Mouse (Mus musculus) R1 (cell line): ENCODE data around the gene Rab3b.

ENCODE experiments used
- DNase-seq: peaks from one replicate; pipeline ENCODE4 v3.0.0-alpha.2; 2018; ENCODE audit warnings: low read depth, low spot score

Rab3b gene

DNA sequence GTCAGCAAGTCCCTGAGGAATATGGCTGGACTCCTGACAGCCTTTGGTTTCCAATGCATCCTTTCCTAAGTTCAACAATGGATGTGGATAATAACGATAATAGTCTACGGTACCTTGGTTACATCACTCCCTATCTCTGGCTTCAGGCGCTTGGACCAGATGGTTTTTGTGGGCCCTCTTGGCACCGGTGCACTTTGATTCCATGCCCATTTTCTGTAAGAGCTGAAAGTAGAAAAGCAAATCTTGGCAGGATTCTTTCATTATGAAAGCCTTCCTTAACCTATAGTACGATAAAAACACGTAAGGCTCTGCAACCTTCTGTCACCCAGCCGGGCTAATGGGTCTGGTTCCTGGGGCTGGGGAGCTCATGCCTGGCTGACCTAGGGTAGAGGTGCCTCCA, 70.3 kb downstream of the Rab3b start:
- no peak for DNase-seq

DNA sequence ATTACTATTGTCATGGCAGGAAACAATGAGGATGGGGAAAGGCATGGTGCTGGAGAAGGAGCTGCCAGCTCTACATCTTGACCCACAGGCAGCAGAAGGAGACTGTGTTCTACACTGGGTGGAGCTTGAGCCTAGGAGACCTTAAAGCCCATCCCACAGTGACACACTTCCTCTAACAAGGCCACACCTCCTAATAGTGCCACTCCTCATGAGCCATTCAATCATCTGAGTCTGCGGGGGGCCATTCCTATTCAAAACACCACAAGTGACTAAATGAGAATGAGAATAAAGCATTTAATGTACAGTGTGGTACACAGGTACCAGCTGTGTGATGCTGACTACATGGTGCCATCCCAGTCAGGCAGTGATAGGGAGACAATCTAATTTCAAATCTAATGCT, 71.3 kb downstream of the Rab3b start:
- DNase-seq = peak; percentile 86

- DNase-seq = no peak
Observed at GRCm38 (mm10) chr4:108951663-108952062, 72.8 kb downstream of the Rab3b start.

DNA sequence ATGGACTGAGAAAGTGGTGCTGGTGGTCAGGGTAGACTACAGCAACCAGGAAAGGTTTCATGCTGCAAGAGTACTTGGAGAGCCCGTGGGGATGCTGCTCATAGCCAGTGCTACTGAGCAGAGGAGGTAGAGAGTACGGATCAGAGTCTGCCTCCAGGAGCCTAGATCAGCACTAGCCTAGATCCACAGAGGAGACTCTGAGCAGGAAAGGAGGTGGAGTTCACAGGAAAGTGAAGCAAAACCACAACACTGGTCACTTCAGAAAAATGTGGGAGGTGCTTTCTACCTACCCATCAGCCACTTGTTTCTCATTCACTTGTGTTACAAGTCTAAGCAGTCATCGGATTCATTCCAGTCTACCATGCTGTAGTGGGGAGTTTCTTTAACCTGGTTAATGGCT, 80.8 kb downstream of the Rab3b start:
- no peak for DNase-seq

DNA sequence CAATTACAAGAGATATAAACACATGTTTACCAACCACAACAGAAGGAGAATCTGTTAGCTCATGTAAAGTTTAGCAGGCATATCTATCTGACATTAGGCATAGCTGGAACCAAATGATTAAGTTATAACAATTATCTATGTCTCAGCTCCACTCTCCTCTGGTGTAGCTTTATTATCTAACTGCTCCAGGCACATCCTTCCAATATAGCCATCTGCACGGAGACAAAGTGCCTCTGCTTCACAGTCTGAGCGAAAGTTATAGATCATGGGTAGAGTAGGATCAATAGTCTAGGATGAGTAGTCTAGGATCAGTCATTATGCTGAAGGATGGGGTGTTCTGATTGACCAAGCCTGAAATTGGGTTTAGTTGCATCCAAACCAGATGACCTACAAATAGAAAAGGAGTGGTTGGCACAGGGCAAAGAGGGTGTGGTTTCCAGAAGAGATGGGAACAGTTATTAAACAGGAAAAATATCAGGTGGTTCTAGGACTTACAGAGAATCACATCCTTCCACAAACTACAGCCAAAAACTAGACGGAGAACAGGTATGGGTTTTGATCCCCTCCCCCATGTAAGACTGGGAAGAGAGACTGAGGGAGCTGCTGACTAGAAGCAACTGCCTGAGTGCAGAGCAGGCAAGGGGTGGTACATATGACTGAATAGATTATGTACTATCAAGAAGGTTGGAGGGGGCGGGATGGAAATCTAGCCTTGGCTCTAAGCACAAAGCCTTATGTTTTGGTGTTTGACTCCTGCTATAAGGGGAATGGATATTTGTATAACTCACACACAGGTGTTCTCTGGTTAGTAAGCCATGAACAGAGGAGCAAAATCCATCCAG, 82.0 kb downstream of the Rab3b start:
- DNase-seq = no peak

DNA sequence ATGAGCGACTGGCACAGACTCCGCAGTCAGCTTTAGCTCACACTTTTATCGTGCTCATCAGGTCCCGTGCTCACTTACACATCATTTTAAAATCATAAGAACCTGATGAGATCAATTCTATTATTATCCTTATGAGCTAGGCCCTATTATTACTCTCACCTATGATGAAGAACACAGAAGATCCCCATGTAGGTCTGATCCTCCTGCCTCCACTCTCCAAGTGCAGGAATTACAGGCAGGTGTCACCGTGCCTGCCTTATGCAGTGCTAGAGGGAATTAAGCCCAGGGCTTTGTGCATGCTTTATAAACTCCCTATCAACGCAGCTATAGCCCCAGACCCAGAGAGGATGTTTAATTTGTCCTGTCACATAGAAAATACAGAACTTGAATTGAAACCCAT, 84.2 kb downstream of the Rab3b start:
- DNase-seq = no peak

- no peak for DNase-seq
Observed at GRCm38 (mm10) chr4:108969517-108969916, 90.7 kb downstream of the Rab3b start.

GRCm38 (mm10) chr4:108971054-108971453, 92.2 kb downstream of the Rab3b start:
- no peak for DNase-seq

DNA sequence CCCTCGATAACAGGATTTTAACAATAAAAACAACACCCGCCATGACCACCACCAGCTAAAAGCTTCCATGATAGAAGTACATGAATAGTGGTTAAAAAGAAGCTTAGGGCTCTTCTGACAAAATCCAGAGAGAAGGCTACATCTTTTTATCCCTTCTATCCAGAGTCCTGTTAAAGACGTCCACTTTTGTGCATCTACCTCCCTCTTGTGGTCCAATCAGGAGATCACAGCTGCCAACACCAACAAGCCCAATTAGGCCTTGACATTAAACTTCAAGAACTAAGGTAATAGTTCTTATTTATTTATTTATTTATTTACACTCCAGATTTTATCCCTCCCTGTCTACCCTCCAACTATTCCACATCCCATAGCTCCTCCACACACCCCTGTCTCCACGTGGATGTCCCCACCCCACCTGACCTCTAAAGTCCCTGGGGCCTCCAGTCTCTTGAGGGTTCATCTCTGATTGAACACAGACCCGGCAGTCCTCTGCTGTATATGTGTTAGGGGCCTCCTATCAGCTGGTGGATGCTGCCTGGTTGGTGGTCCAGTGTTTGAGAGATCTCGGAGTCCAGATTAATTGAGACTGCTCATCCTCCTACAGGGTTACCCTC, 97.7 kb downstream of the Rab3b start:
- peak; percentile 67 for DNase-seq

- peak; percentile 76 for DNase-seq
Observed at GRCm38 (mm10) chr4:108986833-108987472, 108.1 kb downstream of the Rab3b start.

DNA sequence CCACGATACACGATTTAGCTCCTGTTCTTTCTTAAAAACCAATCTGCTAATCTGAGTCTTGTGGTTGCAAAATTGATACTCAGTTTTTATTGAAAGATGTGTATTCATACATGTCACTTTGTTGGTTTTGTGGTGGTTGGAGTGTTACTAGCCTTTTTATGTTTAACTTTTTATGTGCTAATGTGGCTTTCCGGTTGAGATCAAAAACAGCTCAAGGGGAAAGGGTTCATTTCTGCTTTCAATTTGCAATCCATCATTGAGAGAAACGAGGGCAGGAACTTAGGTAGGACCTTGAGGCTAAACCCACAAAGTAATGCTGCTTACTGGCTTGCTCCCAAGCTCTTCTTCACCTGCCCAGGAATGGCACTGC, 108.6 kb downstream of the Rab3b start:
- no peak for DNase-seq

- peak; percentile 24 for DNase-seq
Observed at GRCm38 (mm10) chr4:108989430-108989829, 110.6 kb downstream of the Rab3b start.

DNA sequence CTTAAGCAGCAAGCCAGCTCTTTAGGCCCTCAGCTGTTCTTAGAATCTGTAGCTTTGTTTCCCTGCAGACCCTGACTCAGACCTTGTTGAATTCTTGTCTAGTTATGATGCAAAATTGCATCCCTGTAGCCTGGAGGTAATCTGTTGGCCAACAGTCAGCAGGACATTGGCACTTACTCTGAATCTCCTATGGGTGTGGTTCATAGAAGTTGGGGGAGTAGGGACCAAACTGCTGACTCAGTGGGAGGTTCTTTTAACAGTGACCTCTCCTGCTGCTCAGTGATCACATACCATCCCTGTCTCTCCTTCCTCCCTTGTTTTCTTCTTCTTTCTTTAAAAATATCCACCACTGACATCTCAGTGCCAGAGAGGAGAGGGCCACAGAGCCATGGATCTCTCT, 111.2 kb downstream of the Rab3b start:
- DNase-seq = peak; percentile 50

DNA sequence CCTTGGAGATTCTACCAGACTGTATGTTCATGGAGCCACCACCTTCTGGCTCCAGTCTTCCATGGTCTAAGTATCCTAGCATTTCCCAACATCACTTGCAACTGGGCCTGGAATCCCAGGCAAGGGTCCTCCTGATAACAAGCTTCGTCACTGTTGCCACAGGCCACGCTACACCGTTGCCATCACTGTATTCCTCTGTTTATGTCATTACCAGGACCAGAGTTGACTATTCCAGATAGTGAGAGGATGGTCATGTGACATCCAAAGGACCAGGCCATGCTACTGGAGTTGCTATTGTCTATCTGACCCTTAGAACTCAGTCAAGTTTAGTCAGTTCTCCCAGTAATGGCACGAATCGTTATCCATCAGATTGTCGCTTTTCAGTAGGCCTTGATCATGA, 111.7 kb downstream of the Rab3b start:
- DNase-seq = no peak

DNA sequence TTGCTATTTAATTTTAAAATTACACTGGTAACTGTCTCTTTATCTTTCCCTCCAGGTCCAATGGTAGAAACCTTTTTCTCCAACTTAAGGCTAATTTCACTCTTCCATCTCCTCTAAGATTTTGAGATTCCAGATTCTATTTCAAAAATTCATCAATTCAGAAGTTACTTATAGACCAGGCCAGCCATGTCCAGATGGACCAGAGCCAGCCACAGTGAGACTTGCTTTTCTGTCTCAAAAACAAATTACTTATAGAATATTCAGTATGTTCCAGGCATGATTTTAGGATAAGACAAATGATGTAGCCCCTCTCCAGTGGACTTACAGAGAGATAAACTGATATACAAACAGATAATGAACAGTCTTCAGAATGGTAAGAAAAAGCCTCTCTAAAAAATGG, 112.9 kb downstream of the Rab3b start:
- no peak for DNase-seq
